Mouse (Mus musculus) inflammation-experienced regulatory T-cells, adult 6 months (primary cell): ENCODE measurements around the gene Tldc1. TPM values are rescaled to one million over a fixed set of nuclear protein-coding genes. Genes with fewer than 3 reads are reported as not detected.

Source experiments
- ATAC-seq: one replicate; pipeline ENCODE4 v1.8.0; 2017
- polyA plus RNA-seq, 3 experiments: library from polyadenylated mRNA; unstranded; fragments of 100-300 nt; shearing (Covaris generic); gene quantifications; one replicate each; pipeline ENCODE4 v1.2.1; 2017

Gene Tldc1
- polyA plus RNA-seq, 3 experiments from 2014 or later, result 6.1 to 7.4 (median 7.0) TPM

DNA sequence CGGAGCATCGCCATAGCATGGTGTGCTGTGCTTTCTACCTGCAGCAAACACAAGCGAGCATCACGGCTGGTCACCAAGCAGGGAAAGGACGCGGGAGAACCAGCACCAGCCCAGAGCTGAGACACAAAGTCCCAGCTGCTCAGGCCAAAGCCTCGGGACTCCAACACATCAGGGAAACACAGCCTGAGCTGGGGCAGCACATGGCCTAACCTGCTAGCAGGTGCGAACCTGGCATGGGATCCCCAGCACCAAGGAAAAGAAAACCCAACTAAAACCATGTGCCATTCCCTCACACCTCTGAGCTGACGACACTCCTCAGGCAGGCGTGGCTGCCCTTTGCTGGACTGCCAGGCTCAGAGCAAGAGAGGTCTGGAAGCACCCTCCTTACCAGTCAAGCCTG is 12.9 kb downstream of the Tldc1 start:
- no peak for ATAC-seq

DNA sequence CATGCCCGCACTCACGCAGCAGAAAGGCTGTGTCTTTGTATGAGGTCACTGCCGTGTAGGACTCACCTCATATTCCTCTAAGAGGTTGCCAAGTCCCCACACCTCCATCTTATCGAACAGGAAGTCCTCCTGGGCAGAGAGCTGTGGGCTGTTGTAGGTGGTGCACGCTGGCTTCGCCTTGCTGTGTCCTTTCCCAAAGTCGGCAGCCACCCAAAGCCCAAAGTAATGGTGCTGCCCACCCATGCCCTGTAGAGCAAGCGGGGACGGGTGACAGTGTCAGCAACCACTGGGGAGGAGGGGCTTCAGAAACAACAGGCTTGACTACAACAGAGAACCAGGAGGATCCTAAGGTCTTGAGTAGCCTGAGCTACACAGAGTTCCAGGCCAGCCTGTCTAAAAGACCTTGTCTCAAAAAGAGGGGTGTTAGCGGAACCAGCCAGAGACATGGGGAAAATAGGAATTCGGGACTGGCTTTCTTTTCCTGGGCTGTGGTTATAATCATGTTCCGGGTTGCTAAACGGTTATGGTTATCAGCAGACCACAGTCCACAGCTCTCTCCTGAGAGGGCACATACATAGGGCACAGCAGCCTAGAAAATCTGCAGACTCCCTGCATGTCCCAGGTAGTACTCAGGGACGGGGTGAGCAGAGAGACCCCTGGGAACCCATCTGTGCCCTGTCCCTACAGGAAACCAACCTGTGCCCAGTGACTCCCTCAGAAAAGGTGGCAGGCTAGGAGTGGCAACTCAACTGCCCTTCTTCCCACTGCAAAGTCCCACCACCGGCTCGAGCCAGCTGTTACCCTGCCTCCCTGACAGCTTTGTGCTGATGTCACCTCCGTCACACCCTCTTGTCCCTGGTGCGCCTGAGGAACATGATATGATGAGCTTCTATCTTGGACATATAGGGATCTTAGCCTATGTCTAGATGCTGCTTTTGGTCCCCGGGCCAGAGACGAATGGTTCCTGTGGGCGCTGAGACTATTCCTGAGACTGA is 15.7 kb downstream of the Tldc1 start:
- ATAC-seq, result no peak

DNA sequence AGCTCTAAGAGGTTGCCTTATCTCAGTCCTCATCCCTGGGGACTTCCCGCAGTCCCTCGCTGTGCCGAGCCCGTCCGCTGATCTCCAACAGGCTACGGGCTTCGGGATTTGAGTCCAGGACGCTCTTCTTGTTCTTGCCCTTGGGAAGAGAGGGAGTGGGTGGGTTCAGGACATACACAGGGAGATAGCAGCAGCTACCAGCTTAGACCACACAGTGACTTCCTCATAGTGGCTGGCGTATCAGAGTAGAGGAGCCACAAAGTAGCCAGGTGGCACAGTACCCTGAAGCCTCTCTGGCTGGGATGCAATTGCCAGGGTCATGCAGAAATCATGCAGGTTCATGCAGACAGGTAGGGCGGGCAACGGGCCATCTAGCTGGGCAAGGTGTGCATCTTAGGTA is 16.5 kb downstream of the Tldc1 start:
- ATAC-seq, result no peak

DNA sequence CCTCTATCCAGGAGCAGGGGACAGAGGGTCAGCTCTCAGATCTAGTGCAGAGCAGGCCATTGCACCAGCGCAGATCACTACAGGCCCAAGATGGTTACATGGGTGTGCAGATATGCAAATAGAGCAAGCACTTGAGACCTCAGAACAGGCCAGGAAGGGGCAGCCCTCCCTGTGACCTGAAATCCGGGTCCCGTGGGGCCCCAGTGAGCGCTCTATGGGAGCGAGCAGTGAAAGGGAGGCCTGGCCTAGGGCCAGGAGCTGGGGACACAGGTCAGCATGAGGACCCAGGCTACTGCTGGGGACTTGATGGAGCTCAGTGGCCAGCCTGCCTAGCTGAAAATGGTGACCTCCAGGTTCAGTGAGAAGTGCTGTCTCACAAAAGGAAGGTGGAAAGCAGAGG is 21.7 kb downstream of the Tldc1 start:
- ATAC-seq, result no peak

DNA sequence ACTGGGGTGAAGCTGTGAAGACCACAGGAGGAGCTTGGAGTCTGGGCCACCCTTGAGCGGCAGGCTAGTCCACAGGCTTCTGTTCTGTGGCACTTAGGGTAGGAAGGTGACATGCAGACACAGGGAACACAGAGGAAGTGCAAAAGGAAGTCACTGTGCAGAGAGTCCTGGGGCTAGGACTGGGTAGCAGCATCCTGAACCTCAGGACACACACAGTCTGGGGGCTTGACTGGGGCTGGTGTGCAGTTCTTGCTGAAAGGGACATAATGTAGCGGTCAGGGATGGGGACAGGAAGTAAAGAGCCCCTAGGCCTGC is 22.1 kb downstream of the Tldc1 start:
- ATAC-seq, result peak; percentile 35

DNA sequence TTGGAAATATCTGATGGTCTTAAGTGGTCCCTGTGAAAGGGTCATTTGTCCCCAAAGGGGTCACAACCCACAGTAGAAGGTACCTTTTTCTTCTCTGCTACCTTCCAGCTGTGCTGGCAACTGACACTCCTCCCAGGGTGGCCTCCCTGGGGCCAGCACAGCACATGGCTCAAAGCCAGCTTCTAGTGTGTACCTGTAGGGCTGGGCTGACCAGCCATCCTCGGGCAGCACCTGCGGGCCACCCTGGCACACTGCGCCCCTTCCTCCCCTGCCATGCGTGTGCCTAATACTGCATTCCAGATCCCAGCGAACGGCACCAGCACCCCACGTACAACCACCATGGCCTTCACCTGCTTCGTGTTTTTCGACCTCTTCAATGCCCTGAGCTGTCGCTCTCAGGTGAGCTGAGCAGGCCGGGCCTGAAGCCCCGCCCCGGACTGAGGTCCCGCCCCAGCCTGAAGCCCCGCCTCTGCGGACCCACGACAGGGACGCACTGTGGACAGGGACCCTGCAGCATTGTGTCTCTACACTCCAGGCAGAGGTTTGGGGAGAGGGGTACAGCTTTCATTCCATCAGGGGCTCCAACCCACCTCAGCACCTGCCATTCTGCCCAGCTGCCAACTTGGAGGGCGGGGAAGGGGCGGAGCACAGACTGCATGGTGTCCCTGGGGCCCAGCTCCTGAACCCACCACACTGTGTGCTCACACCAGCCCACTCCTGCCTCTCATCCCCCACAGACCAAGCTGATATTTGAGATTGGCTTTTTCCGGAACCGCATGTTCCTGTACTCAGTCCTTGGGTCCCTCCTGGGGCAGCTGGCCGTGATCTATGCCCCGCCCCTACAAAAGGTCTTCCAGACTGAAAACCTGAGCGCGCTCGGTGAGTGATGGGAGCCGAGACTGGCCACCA is 22.7 kb downstream of the Tldc1 start:
- ATAC-seq, result peak; percentile 48

DNA sequence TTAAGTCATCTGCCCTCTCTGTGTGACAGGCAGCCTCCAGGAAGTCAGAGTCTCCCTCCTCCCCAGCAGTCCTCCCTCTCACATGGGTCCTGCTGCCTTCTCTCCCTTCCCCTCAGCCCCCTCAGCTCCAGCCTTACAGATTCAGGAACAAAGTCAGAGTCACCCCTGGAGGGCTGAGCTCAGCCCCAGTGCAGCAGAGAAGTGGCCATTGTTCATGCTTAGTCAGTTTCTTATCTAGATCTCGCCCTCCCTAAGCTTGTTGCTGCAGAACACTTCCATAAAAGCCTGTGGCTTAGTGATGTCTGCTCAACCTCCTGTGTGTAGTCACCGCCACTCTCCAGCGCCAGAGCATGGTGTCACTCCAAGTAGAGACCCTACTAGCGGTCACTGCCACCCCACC is 33.6 kb downstream of the Tldc1 start:
- no peak for ATAC-seq

DNA sequence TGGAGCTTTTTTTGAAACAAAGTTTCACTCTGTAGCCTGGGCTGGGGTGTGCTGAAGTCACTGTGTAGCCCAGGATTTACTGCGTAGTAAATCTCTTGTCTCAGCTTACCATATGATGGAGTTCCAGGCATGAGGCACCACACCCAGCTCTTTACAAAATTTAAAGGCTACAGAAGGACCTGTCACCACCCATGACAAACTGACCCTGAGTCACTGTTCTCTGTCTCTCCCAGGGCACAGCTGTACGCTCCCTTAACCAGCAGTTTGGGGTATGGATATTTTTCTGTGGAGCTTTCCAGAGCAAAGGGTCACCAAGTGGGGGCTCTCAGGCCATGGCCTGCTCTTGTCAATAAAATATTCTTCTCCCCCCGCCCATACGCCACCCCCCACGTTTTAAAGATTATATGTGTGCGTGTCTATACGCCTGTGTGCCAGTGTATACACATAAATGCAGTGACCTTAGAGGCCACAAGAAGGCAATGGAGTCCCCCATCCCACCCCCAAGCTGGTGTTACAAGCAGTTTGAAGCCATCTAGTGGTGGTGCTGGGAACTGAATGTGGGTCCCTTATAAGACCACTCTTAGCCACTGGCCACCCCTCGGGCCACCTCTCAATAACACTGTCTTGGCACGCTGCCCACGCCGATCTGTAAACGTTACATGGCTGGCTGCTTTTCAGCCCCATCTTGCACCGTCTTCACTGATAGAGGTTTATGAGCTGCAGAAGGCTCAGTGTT is 34.8 kb downstream of the Tldc1 start:
- ATAC-seq, result no peak

DNA sequence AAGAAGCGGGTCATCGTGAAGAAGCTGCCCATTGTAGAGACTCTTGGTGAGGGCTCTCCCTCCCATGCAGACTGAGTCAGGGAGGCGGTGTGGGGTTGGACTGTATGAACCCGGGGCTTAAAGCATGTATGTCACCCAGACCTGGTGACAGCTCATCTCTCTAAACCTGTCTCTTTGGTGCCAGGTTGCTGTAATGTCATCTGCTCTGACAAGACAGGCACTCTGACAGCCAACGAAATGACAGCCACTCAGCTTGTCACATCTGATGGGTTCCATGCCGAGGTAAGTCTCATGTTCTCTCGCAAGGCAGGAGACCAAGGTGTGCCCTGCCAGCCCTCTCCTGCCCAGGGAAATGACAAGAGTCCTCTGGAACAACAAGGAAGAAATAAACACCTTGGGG is 35.8 kb downstream of the Tldc1 start:
- ATAC-seq, result no peak

DNA sequence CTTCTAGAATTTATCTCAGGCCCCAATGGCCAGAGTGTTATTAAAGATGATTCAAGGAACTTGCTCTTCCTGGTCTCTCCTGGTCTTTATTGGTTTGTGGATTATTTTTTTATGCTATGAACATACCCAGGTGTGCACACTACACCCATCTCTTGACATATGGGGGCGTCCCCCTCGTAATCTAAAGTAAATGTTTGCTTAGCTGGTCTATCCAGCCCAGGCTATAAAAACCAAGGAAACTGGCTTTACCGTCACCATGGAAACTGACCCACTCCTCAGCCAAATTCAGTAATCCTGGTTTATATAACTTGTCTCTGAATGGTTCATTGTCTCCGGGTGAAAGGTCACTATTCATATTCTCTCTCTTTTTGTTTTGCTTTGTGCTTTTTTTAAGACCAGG is 37.6 kb downstream of the Tldc1 start:
- no peak for ATAC-seq

DNA sequence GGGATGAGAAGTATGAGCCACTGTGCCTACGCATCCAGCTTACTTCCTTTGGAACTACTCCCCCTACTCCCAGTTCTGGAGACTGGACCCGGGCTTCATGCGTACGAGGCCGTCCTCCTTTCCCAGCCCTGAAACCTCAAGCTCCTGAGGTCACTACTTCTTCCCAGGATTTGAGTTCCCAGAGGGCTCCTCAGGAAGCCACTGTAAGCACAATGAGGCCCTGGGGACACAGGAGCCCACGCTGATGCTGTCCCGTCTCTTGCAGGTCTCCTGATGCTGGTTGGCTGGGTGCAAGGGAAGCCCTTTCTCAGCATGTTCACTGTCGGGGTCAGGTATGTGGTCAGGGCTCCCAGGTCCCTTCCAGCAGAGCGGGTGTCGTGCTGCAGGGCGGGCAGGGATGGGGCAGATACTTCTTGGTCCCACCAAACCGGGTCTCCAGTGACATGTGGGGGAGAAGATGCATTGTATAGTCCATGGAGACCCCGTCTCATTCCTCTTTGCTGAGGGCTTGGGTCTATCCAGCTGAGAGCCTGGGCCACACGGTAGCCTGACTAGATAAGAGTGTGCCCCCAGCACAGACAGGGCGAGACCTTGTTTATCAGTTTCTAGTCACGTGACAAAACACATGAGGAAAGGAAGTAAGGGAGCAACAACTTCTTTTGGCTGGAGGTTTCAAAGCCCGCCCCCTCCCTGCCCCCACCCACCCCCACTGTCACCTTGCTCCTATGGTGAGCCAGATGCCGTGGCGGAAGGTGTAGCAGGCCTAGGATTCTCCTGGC is 39.9 kb downstream of the Tldc1 start:
- ATAC-seq, result no peak

DNA sequence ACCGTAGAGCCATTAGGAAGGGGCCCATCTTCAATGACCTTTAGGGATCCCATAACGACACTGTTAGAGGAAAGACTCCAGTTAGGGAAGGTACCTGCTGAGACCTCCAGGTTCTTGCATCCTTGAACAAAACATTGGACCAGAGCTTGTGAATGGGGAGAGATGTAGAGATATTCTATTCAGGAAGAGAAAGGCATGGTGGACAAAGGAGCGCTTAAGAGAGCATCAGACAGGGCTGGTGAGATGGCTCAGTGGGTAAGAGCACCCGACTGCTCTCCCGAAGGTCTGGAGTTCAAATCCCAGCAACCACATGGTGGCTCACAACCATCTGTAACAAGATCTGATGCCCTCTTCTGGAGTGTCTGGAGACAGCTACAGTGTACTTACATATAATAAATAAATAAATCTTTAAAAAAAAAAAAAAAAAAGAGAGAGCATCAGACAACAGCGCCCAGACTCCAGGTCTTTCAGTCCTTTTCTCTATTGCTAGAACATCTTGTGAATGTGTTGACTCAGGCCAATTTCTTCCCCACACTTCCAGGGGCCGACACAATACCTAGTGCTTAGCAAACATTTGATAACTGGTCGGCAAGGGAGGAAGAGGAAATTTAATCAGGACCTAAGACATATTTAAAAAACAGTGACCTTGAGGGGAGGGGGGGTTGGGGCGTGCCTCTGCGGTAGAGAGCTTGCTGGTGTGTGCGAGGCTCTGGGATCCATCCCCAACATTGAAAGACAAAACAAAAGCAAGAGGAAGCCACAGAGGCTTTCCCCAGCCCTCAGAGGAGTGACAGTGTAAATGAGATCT is 40.9 kb downstream of the Tldc1 start:
- no peak for ATAC-seq

DNA sequence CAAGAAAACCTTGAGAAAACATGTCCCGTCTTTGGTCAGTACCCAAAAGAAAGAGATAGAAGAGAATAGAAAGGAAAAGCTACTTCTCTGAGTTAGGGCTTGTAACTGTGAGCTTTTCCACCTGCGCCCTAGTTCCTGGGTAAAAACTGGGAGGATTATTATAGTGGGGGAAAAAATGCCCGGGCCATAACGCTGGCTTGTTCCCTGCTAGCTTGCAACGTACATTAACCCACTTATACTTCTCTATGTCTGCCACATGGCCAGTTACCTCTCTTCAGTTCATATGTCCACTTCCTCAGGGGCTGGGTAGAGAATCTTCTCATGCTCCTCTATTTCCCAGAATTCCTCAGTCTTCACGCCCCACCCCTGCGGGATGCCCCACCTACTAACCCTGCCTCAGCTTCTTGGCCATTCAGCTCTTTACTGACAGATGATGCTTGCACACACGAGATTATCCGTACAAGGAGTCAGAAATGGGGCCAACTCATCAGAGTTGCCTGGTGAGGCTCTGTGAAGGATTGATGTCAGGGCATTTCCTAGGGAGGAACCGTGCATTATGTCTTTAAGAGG is 41.8 kb downstream of the Tldc1 start:
- ATAC-seq, result no peak

DNA sequence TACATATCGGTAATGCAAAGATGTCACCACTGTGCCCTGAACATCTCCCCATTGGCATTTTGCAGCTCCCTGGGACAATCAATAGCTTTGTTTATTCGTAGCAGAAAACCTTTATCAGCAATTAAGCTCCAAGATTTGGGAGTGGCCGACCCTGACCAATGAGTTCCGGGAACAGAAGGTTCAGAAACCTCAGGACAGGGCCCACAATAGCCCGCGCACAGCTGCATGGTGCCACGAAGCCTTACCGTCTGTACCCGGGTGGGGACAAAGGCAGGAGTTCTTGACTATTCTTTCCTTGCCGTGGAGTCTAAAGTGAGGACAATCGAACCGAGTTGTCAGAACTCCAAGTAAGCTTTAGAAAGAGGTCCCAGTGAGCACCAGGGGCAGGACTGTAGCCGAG is 46.1 kb downstream of the Tldc1 start:
- no peak for ATAC-seq

DNA sequence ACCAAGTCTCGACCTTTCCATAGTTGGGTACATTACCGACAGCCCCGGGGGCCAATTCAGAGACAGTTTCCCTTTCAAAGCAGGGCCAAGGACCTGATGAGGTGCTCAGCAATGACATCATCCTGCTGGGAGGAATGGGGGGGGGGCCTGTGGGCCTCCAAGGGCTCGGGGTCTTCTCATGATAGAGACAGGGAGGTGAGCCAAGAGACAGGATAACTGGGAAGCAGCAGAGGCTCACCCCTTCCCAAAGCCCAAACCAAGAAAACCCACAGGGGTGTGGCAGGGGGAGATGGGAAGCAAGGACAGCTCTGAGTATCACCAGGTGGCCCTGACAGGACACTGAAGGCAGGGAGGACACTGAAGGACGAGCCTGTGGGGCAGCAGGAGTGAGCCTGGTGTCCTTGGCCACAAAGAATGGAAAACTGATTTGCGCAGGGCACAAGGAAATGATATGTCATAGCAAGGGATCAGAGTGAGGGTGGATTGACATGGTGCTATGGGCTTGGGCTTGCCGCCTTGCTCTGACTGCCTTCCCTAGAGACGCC is 49.8 kb downstream of the Tldc1 start:
- no peak for ATAC-seq

DNA sequence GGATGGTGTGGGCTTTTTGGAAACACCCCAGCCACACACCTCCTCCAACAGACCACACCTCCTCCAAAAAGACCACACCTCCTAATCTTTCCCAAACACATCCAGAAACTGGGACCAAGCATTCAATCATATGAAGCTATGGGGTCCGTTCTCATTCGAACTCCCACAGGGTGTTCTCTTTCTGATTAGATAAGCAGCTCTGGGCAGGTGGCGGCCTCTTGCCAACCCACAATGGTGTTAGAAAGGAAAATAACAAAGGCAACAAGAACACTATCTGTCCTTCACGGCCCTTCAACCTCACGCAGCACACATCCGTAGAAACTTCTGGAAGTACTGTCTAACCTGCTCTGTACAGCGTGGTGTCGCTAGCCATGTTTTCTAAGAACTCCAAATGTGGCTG is 51.1 kb downstream of the Tldc1 start:
- no peak for ATAC-seq

DNA sequence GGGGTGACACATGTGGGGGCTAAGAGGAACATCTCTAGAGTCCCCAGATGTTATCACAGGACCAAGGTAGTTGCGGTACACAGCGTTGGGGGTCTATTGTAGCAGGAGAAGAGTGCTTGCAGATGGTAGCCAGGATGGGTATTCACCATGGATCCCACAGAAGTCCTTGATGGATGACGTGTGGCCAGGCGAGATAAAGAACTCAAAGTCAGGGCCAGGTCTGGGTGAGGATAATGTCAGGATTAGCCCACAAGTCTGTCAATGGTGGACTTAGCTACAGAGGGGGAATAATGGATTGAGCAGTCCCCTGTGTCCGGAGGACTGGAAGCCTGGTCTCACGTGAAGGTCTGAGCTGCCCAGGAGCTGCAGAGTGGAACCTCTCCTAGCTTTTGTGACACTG is 53.6 kb downstream of the Tldc1 start:
- no peak for ATAC-seq

DNA sequence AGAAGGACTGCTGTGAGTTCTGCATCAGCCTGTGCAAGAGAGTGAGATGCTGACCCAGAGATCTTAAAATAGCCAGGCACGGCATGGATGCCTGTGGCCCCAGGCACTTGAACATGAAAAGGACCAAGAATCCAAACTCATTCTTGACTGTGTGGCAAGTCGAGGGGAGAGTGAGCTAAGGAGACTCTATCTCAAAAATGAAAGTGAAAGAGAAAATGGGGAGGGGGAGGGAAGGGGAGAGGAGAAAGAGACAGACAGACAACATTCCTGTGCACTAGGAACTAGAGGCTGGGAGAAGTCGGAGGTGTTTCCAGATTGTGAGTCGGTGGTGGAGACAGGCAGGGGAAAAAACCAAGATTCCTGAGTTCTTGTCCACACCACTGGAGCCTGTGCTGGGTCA is 54.5 kb downstream of the Tldc1 start:
- ATAC-seq, result no peak

DNA sequence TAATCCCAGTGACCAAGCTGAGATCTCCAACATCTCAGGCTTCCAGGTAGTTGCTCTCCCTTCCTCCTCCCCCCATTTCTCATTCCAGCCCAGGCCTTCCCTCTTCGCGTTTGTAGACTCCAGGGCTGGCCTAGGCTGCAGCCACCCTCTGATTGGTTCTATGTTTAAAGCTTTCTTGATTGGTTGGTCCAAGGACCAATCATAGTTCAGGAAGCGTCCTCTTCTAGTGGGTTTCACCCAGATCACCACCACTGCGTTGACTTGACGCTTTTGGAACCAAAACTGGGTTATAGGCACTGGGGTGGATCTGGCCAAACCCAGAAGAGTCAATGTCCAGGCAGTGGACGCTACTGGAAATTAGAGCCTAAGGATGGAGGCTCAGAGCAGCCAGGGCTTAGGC is 55.9 kb downstream of the Tldc1 start:
- no peak for ATAC-seq

DNA sequence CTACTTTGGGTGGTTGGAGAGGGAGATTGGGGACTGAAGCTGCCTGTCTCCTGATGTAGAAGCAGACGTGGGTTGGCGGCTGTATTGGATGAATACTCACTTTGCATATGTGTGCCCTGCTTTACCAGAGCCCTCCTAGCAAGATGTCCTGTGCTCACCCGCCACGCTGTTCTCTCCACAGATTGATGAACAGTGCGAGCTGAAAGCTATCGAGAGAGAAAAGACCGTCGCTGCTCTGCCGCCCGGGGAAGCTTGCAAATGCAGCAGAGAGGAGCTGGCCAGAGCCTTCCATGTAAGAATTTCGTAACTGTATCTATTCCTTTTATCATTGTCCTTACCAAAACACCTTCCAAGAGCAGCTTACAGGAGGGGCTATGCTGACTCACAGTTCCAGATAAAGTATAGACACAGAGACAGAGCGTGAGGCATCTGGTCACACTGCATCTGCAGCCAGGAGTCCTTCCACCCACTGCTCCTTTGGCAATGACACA is 59.2 kb downstream of the Tldc1 start:
- no peak for ATAC-seq

DNA sequence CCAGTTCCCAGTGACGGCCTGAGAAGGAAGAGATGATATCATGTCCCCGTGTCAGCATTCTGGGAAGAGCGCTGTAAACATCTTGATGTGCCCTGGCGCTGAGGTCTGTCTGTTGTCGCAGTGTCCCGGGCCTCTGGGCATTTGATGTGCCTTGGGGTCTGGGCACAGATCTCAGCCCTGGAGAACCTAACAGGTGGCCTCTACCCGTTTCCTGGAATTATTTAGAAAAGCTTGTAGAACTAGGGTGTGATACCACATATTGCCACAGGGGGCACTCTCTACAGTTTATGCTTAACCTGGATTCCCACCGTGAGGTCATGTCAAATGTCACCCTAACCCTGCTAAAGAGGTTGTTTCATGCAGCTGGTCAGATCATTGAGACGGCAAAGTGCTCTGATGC is 60.5 kb downstream of the Tldc1 start:
- no peak for ATAC-seq
